Mouse (Mus musculus): ENCODE results near the gene Ptch2. TPM values are rescaled to one million over a fixed set of nuclear protein-coding genes. Genes with fewer than 3 reads are reported as not detected.

Gene Ptch2
- total and polyA plus RNA-seq, 2 experiments = 0.18 to 1.4 TPM

- WGBS = 83% methylated on average over 4 of the region's 4 CpGs
- H3K4me3 ChIP-seq (ENCODE audit: insufficient read depth, low read depth, low read length) = no peak overlapping the region
- H3K27ac ChIP-seq (replicated peaks; ENCODE audit: insufficient read depth, low read depth, low read length) = no peak overlapping the region
- TF ChIP-seq POLR2A (IDR thresholded peaks at IDR 0.05; ENCODE audit: extremely low read depth, insufficient read depth, low read length) (no peak), CTCF (IDR thresholded peaks at IDR 0.05; ENCODE audit: low read depth, low read length) (no peak)
- H3K79me2 ChIP-seq (ENCODE audit: control insufficient read depth, insufficient read depth, low read length) = no peaks in the 10 kb centered on the region
- no peak overlapping the region for H3K9ac ChIP-seq (ENCODE audit: low read depth, low read length)
- H3K27me3 ChIP-seq (ENCODE audit: control insufficient read depth, insufficient read depth, low read length) = no peaks in the 10 kb centered on the region
- DNase-seq (ENCODE audit: extremely low read depth, low read depth, low spot score) = no peak
- H3K36me3 ChIP-seq (ENCODE audit: control insufficient read depth, insufficient read depth, low read length) = peaks cover 52% of the 10 kb centered on the region
- no peaks in the 10 kb centered on the region for H3K4me1 ChIP-seq (ENCODE audit: control insufficient read depth, insufficient read depth, low read length)
These were observed 25.3 kb upstream of the Ptch2 start for GRCm38 (mm10) chr4:117070624-117071023.

DNA sequence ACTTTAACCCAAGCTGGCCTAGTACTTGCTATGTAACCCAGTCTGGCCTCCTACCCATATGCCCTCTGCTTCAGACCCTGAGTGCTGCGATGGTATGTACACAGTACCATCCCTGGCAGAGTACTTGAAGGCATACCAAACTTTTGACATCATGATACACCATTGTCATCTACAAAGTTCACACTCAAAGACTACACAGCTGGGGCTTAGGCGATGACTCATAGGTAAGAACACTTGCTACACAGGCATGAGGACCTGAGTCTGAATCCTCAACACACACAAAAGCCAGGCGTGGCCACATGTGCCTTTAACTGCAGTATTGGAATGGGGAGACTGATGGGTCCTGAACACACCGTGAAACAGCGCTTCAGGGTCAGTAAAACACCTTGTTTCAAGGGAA, 24.7 kb upstream of the Ptch2 start:
- no peak overlapping the region for H3K4me3 ChIP-seq (ENCODE audit: insufficient read depth, low read depth, low read length)
- no peak for DNase-seq (ENCODE audit: extremely low read depth, low read depth, low spot score)
- H3K36me3 ChIP-seq (ENCODE audit: control insufficient read depth, insufficient read depth, low read length) = peaks cover 50% of the 10 kb centered on the region
- no peaks in the 10 kb centered on the region for H3K4me1 ChIP-seq (ENCODE audit: control insufficient read depth, insufficient read depth, low read length)
- no peak overlapping the region for H3K27ac ChIP-seq (replicated peaks; ENCODE audit: insufficient read depth, low read depth, low read length)
- H3K27me3 ChIP-seq (ENCODE audit: control insufficient read depth, insufficient read depth, low read length) = no peaks in the 10 kb centered on the region
- WGBS = 93% methylated on average over 5 of the region's 5 CpGs
- TF ChIP-seq CTCF (IDR thresholded peaks at IDR 0.05; ENCODE audit: low read depth, low read length) (no peak), POLR2A (IDR thresholded peaks at IDR 0.05; ENCODE audit: extremely low read depth, insufficient read depth, low read length) (no peak)
- H3K9ac ChIP-seq (ENCODE audit: low read depth, low read length) = no peak overlapping the region
- no peaks in the 10 kb centered on the region for H3K79me2 ChIP-seq (ENCODE audit: control insufficient read depth, insufficient read depth, low read length)

GRCm38 (mm10) chr4:117087948-117088640, 7.8 kb upstream of the Ptch2 start:
- WGBS = 89% methylated on average over 7 of the region's 7 CpGs
- Histone ChIP-seq H3K9ac (ENCODE audit: low read depth, low read length) (no peak overlapping the region), H3K36me3 (ENCODE audit: control insufficient read depth, insufficient read depth, low read length) (no peaks in the 10 kb centered on the region; the same call in 1 of the 2 replicates), H3K27ac (replicated peaks; ENCODE audit: insufficient read depth, low read depth, low read length) (no peak overlapping the region), H3K4me1 (ENCODE audit: control insufficient read depth, insufficient read depth, low read length) (no peaks in the 10 kb centered on the region), H3K79me2 (ENCODE audit: control insufficient read depth, insufficient read depth, low read length) (no peaks in the 10 kb centered on the region), H3K4me3 (ENCODE audit: insufficient read depth, low read depth, low read length) (no peak overlapping the region), H3K27me3 (ENCODE audit: control insufficient read depth, insufficient read depth, low read length) (no peaks in the 10 kb centered on the region)
- TF ChIP-seq POLR2A (IDR thresholded peaks at IDR 0.05; ENCODE audit: extremely low read depth, insufficient read depth, low read length) (no peak), CTCF (IDR thresholded peaks at IDR 0.05; ENCODE audit: low read depth, low read length) (no peak)
- no peak for DNase-seq (ENCODE audit: extremely low read depth, low read depth, low spot score)

- H3K27ac ChIP-seq (replicated peaks; ENCODE audit: insufficient read depth, low read depth, low read length) = no peak overlapping the region
- no peak overlapping the region for H3K4me3 ChIP-seq (ENCODE audit: insufficient read depth, low read depth, low read length)
- H3K27me3 ChIP-seq (ENCODE audit: control insufficient read depth, insufficient read depth, low read length) = no peaks in the 10 kb centered on the region
- no peak overlapping the region for H3K9ac ChIP-seq (ENCODE audit: low read depth, low read length)
- DNase-seq (ENCODE audit: extremely low read depth, low read depth, low spot score) = no peak
- H3K79me2 ChIP-seq (ENCODE audit: control insufficient read depth, insufficient read depth, low read length) = no peaks in the 10 kb centered on the region
- H3K36me3 ChIP-seq (ENCODE audit: control insufficient read depth, insufficient read depth, low read length) = no peaks in the 10 kb centered on the region; the same call in 1 of the 2 replicates
- peaks cover 7% of the 10 kb centered on the region for H3K4me1 ChIP-seq (ENCODE audit: control insufficient read depth, insufficient read depth, low read length)
- 81% methylated on average over 7 of the region's 7 CpGs for WGBS
- TF ChIP-seq POLR2A (IDR thresholded peaks at IDR 0.05; ENCODE audit: extremely low read depth, insufficient read depth, low read length) (no peak), CTCF (IDR thresholded peaks at IDR 0.05; ENCODE audit: low read depth, low read length) (no peak)
These were observed 5.3 kb upstream of the Ptch2 start for GRCm38 (mm10) chr4:117090586-117090985.

- Histone ChIP-seq H3K4me3 (ENCODE audit: insufficient read depth, low read depth, low read length) (no peak overlapping the region), H3K4me1 (ENCODE audit: control insufficient read depth, insufficient read depth, low read length) (peaks cover 14% of the 10 kb centered on the region), H3K79me2 (ENCODE audit: control insufficient read depth, insufficient read depth, low read length) (no peaks in the 10 kb centered on the region), H3K27ac (replicated peaks; ENCODE audit: insufficient read depth, low read depth, low read length) (peak overlapping the region; percentile 68), H3K27me3 (ENCODE audit: control insufficient read depth, insufficient read depth, low read length) (no peaks in the 10 kb centered on the region), H3K9ac (ENCODE audit: low read depth, low read length) (no peak overlapping the region), H3K36me3 (ENCODE audit: control insufficient read depth, insufficient read depth, low read length) (no peaks in the 10 kb centered on the region)
- TF ChIP-seq POLR2A (IDR thresholded peaks at IDR 0.05; ENCODE audit: extremely low read depth, insufficient read depth, low read length) = no peak
- TF ChIP-seq CTCF (IDR thresholded peaks at IDR 0.05; ENCODE audit: low read depth, low read length) = no peak
- 31% methylated on average over 3 of the region's 3 CpGs for WGBS
- DNase-seq (ENCODE audit: extremely low read depth, low read depth, low spot score) = peak; percentile 91
These were observed 1.1 kb upstream of the Ptch2 start for GRCm38 (mm10) chr4:117094626-117095361.

GRCm38 (mm10) chr4:117096666-117097065, 791 bp downstream of the Ptch2 start:
- TF ChIP-seq POLR2A (IDR thresholded peaks at IDR 0.05; ENCODE audit: extremely low read depth, insufficient read depth, low read length) (no peak), CTCF (IDR thresholded peaks at IDR 0.05; ENCODE audit: low read depth, low read length) (no peak)
- no peak overlapping the region for H3K9ac ChIP-seq (ENCODE audit: low read depth, low read length)
- no peaks in the 10 kb centered on the region for H3K79me2 ChIP-seq (ENCODE audit: control insufficient read depth, insufficient read depth, low read length)
- no peaks in the 10 kb centered on the region for H3K27me3 ChIP-seq (ENCODE audit: control insufficient read depth, insufficient read depth, low read length)
- DNase-seq (ENCODE audit: extremely low read depth, low read depth, low spot score) = no peak
- H3K27ac ChIP-seq (replicated peaks; ENCODE audit: insufficient read depth, low read depth, low read length) = peak overlapping the region; percentile 10
- peaks cover 14% of the 10 kb centered on the region for H3K4me1 ChIP-seq (ENCODE audit: control insufficient read depth, insufficient read depth, low read length)
- H3K36me3 ChIP-seq (ENCODE audit: control insufficient read depth, insufficient read depth, low read length) = no peaks in the 10 kb centered on the region
- WGBS = 42% methylated on average over 5 of the region's 5 CpGs
- 0 out of 2 replicates have a peak overlapping the region, but pooled peaks have one; percentile 51 for H3K4me3 ChIP-seq (ENCODE audit: insufficient read depth, low read depth, low read length)

All from liver, adult 2 months (tissue).